Mouse (Mus musculus) cerebellum, postnatal 14 days (tissue): Measurements from ENCODE around the gene Gm8677.
"Not testable (repeated sequence)": the region's sequence is repeated elsewhere in the genome, so short reads cannot be mapped to it uniquely, and the experiment has no call there.

Source experiments
- DNase-seq, 2 experiments: peaks; one replicate each; pipeline ENCODE4 v3.0.0; 2021; ENCODE audit warnings: mixed read lengths in 2 of 2

The Gm8677 gene

GRCm38 (mm10) chr7:22534787-22535186 is at the start of gene Gm8677:
TSS of gene Gm8677 (minus strand) at chr7:22534887.
- DNase-seq = not testable (repeated sequence)

GRCm38 (mm10) chr7:22565243-22565642 is 30.6 kb upstream of the Gm8677 start, which contains the start of gene Gm4201:
TSS of gene Gm4201 (minus strand) at chr7:22565343.
- not testable (repeated sequence) for DNase-seq

DNA sequence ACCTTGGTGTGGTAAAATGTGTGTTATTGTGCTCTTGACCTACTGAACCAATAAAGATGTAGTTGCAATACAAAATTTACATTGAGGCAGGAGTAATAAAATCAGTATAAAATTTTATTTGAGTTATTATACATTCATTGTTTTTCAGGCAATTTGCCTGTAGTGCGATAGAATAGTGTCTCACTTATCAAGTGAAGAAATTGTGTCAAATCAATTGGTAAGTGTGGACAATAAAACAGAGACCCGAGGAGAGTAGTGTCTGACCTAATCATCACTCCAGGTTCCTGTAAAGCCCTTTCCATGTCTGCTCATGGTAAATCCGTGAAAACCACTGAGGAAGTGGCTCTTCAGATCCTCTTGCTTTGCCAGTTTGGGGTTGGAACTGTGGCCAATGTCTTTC is 12.0 kb downstream of the Gm8677 start, which contains the start of gene Vmn1r152:
Gene Vmn1r152 (plus strand): TSS at position 301 of the 400 bp plus-strand sequence.
- DNase-seq = not testable (repeated sequence)

DNA sequence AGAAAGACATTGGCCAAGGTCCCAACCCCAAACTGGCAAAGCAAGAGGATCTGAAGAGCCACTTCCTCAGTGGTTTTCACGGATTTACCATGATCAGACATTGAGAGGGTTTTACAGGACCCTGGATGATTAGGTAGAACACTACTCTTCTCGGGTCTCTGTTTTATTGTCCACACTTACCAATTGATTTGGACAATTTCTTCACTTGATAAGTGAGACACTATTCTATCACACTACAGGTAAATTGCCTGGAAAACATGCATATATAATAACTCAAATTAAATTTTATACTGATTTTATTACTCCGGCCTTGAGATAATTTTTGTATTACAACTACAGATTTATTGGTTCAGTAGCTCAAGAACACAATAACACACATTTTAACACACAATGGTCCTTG is 35.1 kb downstream of the Gm8677 start, which contains the start of gene Vmn1r151:
Gene Vmn1r151 (minus strand): TSS at position 101 of the 400 bp plus-strand sequence.
- not testable (repeated sequence) for DNase-seq
